Mouse (Mus musculus): Measurements from ENCODE around the gene Tacc2. TPM values are rescaled to one million over a fixed set of nuclear protein-coding genes. Genes with fewer than 3 reads are reported as not detected.

Gene Tacc2
- polyA plus RNA-seq, 1 experiment from 2014 or later: 44.8 TPM

- H3K27ac ChIP-seq: no peak overlapping the region
- peaks cover 45% of the 10 kb centered on the region for H3K4me1 ChIP-seq
Measured at GRCm38 (mm10) chr7:130630956-130631355, 53.7 kb downstream of the Tacc2 start.

GRCm38 (mm10) chr7:130631553-130632378, 54.5 kb downstream of the Tacc2 start:
- WGBS: 65% methylated on average over 22 of the region's 22 CpGs
- Histone ChIP-seq H3K4me1 (peaks cover 37% of the 10 kb centered on the region), H3K36me3 (no peaks in the 10 kb centered on the region), H3K9me3 (no peaks in the 10 kb centered on the region), H3K27ac (peak overlapping the region; percentile 7), H3K4me3 (no peak overlapping the region), H3K27me3 (ENCODE audit: insufficient read depth, poor library complexity, severe bottlenecking) (no peaks in the 10 kb centered on the region)
- DNase-seq (ENCODE audit: low spot score): no peak

More at GRCm38 (mm10) chr7:130630956-130631355, 53.7 kb downstream of the Tacc2 start:
- no peaks in the 10 kb centered on the region for H3K9me3 ChIP-seq
- DNase-seq (ENCODE audit: low spot score): no peak
- H3K27me3 ChIP-seq (ENCODE audit: insufficient read depth, poor library complexity, severe bottlenecking): 0 out of 2 replicates have a peak, but pooled peaks cover 6% of the 10 kb centered on the region
- H3K36me3 ChIP-seq: no peaks in the 10 kb centered on the region
- WGBS: 88% methylated on average over 3 of the region's 3 CpGs
- H3K4me3 ChIP-seq: no peak overlapping the region

DNA sequence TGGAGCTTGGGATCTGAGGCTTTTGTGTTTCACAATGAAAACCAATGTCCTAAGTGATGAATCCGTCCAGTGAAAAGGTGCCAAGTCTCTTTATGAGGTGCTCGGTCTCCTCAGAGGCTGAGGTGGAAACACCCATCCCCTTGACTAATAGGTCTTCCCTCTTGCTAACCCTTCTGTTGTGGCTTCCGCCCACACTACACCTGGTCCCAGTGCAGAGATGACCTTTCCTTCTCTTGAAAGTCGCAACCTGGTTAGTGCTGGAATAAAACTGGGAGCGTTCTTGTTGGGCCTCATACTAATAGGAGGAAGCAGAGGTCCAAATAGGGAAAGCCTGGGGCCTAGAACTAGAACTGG, 55.1 kb downstream of the Tacc2 start:
- Histone ChIP-seq H3K4me3 (no peak overlapping the region), H3K27ac (peak overlapping the region; percentile 7), H3K4me1 (peaks cover 40% of the 10 kb centered on the region), H3K27me3 (ENCODE audit: insufficient read depth, poor library complexity, severe bottlenecking) (no peaks in the 10 kb centered on the region), H3K9me3 (no peaks in the 10 kb centered on the region), H3K36me3 (no peaks in the 10 kb centered on the region)
- WGBS: 85% methylated on average over 5 of the region's 5 CpGs
- DNase-seq (ENCODE audit: low spot score): no peak

- no peaks in the 10 kb centered on the region for H3K27me3 ChIP-seq (ENCODE audit: insufficient read depth, poor library complexity, severe bottlenecking)
- H3K4me1 ChIP-seq: peaks cover 43% of the 10 kb centered on the region
- WGBS: 82% methylated on average over 4 of the region's 4 CpGs
- H3K9me3 ChIP-seq: no peaks in the 10 kb centered on the region
- peak overlapping the region; percentile 45 for H3K27ac ChIP-seq
- no peak for DNase-seq (ENCODE audit: low spot score)
- no peaks in the 10 kb centered on the region for H3K36me3 ChIP-seq
- no peak overlapping the region for H3K4me3 ChIP-seq
Measured at GRCm38 (mm10) chr7:130634259-130634871, 57.1 kb downstream of the Tacc2 start.

GRCm38 (mm10) chr7:130635212-130635611, 58.0 kb downstream of the Tacc2 start:
- Histone ChIP-seq H3K27me3 (ENCODE audit: insufficient read depth, poor library complexity, severe bottlenecking) (no peaks in the 10 kb centered on the region), H3K9me3 (no peaks in the 10 kb centered on the region), H3K36me3 (no peaks in the 10 kb centered on the region), H3K4me3 (no peak overlapping the region), H3K27ac (peak overlapping the region; percentile 65), H3K4me1 (peaks cover 43% of the 10 kb centered on the region)
- no peak for DNase-seq (ENCODE audit: low spot score)
- WGBS: 42% methylated on average over 7 of the region's 7 CpGs

GRCm38 (mm10) chr7:130636274-130636673, 59.0 kb downstream of the Tacc2 start:
- Histone ChIP-seq H3K9me3 (no peaks in the 10 kb centered on the region), H3K27me3 (ENCODE audit: insufficient read depth, poor library complexity, severe bottlenecking) (no peaks in the 10 kb centered on the region), H3K27ac (no peak overlapping the region), H3K36me3 (no peaks in the 10 kb centered on the region), H3K4me1 (peaks cover 41% of the 10 kb centered on the region), H3K4me3 (no peak overlapping the region)
- WGBS: 76% methylated on average over 3 of the region's 3 CpGs
- DNase-seq (ENCODE audit: low spot score): no peak

DNA sequence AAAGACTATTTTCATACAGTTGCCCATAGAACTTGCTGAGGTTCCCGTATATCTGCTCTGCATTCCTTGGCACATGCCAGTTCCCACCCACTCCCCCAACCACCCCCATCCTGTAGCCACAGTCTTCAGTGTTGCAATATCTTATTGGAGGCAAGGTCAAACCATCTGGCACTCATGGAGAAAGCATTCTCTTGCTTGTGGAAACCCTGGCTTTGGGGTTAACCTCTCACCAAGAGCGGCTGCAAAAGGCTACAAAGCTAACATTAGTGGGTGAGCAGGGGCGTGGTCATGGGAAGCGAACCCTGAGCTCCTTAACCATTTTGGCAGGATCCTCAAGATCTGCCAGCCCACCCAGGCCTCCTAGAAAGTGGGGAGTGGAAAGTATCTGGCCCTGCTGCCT, 59.7 kb downstream of the Tacc2 start:
- WGBS: 82% methylated on average over 4 of the region's 4 CpGs
- no peak for DNase-seq (ENCODE audit: low spot score)
- Histone ChIP-seq H3K4me1 (peaks cover 39% of the 10 kb centered on the region), H3K36me3 (no peaks in the 10 kb centered on the region), H3K27ac (no peak overlapping the region), H3K27me3 (ENCODE audit: insufficient read depth, poor library complexity, severe bottlenecking) (no peaks in the 10 kb centered on the region), H3K4me3 (no peak overlapping the region), H3K9me3 (no peaks in the 10 kb centered on the region)

- 32% methylated on average over 6 of the region's 6 CpGs for WGBS
- Histone ChIP-seq H3K27ac (peak overlapping the region; percentile 42; the same call in 1 of the 2 replicates), H3K9me3 (no peaks in the 10 kb centered on the region), H3K36me3 (no peaks in the 10 kb centered on the region), H3K27me3 (ENCODE audit: insufficient read depth, poor library complexity, severe bottlenecking) (no peaks in the 10 kb centered on the region), H3K4me3 (no peak overlapping the region), H3K4me1 (peaks cover 39% of the 10 kb centered on the region)
- DNase-seq (ENCODE audit: low spot score): no peak
Measured at GRCm38 (mm10) chr7:130637811-130638210, 60.6 kb downstream of the Tacc2 start.

DNA sequence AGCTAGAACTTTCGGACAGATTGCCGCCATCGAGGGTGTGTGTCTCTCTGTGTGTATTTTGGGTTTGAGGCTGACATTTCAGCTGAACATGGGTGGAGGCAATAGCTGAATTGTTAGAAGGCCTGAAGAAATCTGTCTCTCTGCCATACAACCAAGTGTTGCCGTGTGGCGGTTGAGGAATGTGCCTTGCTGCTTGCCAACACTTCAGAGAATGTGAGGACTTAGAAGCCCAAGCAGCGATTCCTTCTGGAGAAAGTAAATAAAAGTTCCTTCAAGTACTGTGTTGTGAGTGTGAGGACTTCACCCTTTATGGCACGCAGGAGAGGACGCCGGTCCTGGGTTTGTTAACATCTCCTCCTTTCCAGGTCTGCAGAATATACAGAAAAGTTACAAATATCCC, 63.4 kb downstream of the Tacc2 start:
- H3K9me3 ChIP-seq: no peaks in the 10 kb centered on the region
- H3K27me3 ChIP-seq (ENCODE audit: insufficient read depth, poor library complexity, severe bottlenecking): no peaks in the 10 kb centered on the region
- no peak overlapping the region for H3K4me3 ChIP-seq
- DNase-seq (ENCODE audit: low spot score): no peak
- no peaks in the 10 kb centered on the region for H3K36me3 ChIP-seq
- WGBS: 85% methylated on average over 9 of the region's 9 CpGs
- no peak overlapping the region for H3K27ac ChIP-seq
- H3K4me1 ChIP-seq: peaks cover 36% of the 10 kb centered on the region

- H3K4me3 ChIP-seq: peak overlapping the region; percentile 75
- H3K36me3 ChIP-seq: no peaks in the 10 kb centered on the region
- H3K27ac ChIP-seq: peak overlapping the region; percentile 98
- no peaks in the 10 kb centered on the region for H3K9me3 ChIP-seq
- DNase-seq (ENCODE audit: low spot score): no peak
- peaks cover 52% of the 10 kb centered on the region for H3K4me1 ChIP-seq
- 8% methylated on average over 15 of the region's 15 CpGs for WGBS
- no peaks in the 10 kb centered on the region for H3K27me3 ChIP-seq (ENCODE audit: insufficient read depth, poor library complexity, severe bottlenecking)
Measured at GRCm38 (mm10) chr7:130645332-130645993, 68.2 kb downstream of the Tacc2 start.

DNA sequence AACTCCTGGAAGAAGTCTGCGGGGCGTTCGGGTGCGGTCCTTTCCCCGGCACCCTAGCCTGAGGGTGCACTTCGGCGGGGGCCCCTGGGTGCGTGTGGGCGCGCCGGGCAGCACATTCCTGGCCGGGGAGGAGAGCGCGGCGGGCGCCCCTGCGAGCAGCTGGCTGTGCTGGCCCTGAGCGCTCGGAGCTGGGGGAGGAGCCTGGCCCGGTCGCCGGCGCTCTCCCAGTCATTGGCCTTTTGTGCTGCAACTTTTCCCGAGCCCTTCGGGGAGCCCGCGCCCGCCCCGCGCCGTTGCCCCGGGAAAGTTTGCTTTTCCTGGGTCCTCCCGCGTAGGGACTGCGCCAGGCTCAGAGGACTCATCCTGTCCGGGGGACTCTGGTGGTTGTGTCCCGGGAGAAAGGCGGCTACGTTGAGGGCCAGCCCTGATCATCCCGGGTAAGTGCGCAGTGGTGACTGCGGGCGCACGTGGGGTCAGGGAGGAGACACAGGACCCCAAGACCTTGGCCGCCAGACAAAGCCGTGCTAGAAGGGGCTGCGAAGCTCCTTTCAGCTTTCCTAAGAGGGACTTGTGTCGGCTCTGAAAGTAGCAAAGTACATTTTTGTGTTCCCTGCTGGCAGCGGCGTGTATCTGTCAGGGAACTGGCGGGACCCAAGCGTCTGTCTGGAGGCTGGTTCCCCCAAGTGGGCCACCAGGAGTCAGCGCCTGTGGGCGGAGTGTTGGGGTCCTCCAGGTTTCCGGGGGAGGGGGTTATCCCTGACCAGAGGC, 68.9 kb downstream of the Tacc2 start:
- WGBS: under 1% methylated on average over 55 of the region's 55 CpGs
- H3K9me3 ChIP-seq: no peaks in the 10 kb centered on the region
- H3K27me3 ChIP-seq (ENCODE audit: insufficient read depth, poor library complexity, severe bottlenecking): no peaks in the 10 kb centered on the region
- peak; percentile 93 for DNase-seq (ENCODE audit: low spot score)
- H3K4me3 ChIP-seq: peak overlapping the region; percentile 75
- peak overlapping the region; percentile 98 for H3K27ac ChIP-seq
- no peaks in the 10 kb centered on the region for H3K36me3 ChIP-seq
- peaks cover 56% of the 10 kb centered on the region for H3K4me1 ChIP-seq

- no peaks in the 10 kb centered on the region for H3K36me3 ChIP-seq
- peak; percentile 93 for DNase-seq (ENCODE audit: low spot score)
- no peaks in the 10 kb centered on the region for H3K9me3 ChIP-seq
- H3K4me1 ChIP-seq: peaks cover 53% of the 10 kb centered on the region
- peak overlapping the region; percentile 98 for H3K27ac ChIP-seq
- H3K4me3 ChIP-seq: peak overlapping the region; percentile 75
- no peaks in the 10 kb centered on the region for H3K27me3 ChIP-seq (ENCODE audit: insufficient read depth, poor library complexity, severe bottlenecking)
- WGBS: under 1% methylated on average over 18 of the region's 18 CpGs
Measured at GRCm38 (mm10) chr7:130646762-130647139, 69.5 kb downstream of the Tacc2 start.

All from heart, embryonic 10.5 days (tissue).